Mouse (Mus musculus) ES-E14 (cell line): ENCODE measurements at regions not wholly inside any gene's neighbourhood (a gene's known extent, or its start where the extent isn't known, plus 50 kb on each side); places are given as distances from the start of the nearest gene placed in this dataset.

ENCODE experiments used
- DNase-seq: peaks from one replicate; pipeline ENCODE4 v3.0.0-alpha.2; 2013; ENCODE audit warnings: low read depth, low spot score
- H3K27ac ChIP-seq: 2 replicates; pipeline ENCODE4 v1.5.1; 2012; ENCODE audit warnings: low read depth, mild to moderate bottlenecking, low read length, moderate library complexity, mixed read lengths; ENCODE audit not compliant: poor library complexity, insufficient read depth, severe bottlenecking
- H3K36me3 ChIP-seq: 2 replicates; pipeline ENCODE4 v1.6.1; 2012; ENCODE audit warnings: mild to moderate bottlenecking, low read length, moderate library complexity, mixed read lengths; ENCODE audit not compliant: control insufficient read depth, poor library complexity, insufficient read depth, severe bottlenecking
- H3K4me1 ChIP-seq, 2 experiments: fragments of 150-350 bp in 1 of 2; sonication (generic) in 1 of 2; 2 replicates each; pipeline ENCODE4 v1.6.1; 2012; ENCODE audit warnings: low read length in 2 of 2, mild to moderate bottlenecking in 1 of 2, mixed read lengths in 1 of 2; ENCODE audit not compliant: control insufficient read depth in 2 of 2, insufficient read depth in 2 of 2, poor library complexity in 1 of 2
- H3K4me3 ChIP-seq, 2 experiments: fragments of 150-350 bp in 1 of 2; sonication (generic) in 1 of 2; 2 replicates each; pipeline ENCODE4 v1.5.1; 2012; ENCODE audit warnings: low read length in 2 of 2, low read depth in 1 of 2, mild to moderate bottlenecking in 1 of 2, mixed read lengths in 1 of 2; ENCODE audit not compliant: insufficient read depth in 1 of 2, poor library complexity in 1 of 2, severe bottlenecking in 1 of 2
- H3K9ac ChIP-seq: 2 replicates; pipeline ENCODE4 v1.6.1; 2012; ENCODE audit warnings: low read depth, mild to moderate bottlenecking, low read length, mixed read lengths; ENCODE audit not compliant: poor library complexity, insufficient read depth, severe bottlenecking
- H3K9me3 ChIP-seq: fragments of 150-350 bp; sonication (generic); 2 replicates; pipeline ENCODE4 v1.6.1; 2012; ENCODE audit warnings: low read depth, mild to moderate bottlenecking, low read length; ENCODE audit not compliant: control insufficient read depth, insufficient read depth
- CHD2 ChIP-seq: IDR thresholded peaks from 2 replicates; pipeline ENCODE4 v1.6.1; 2014; ENCODE audit warnings: mild to moderate bottlenecking, low read depth, low read length, inconsistent platforms
- HCFC1 ChIP-seq: IDR thresholded peaks from 2 replicates; pipeline ENCODE4 v1.6.1; 2012; ENCODE audit warnings: low read length, inconsistent platforms, borderline replicate concordance; ENCODE audit not compliant: insufficient read depth
- MAFK ChIP-seq: IDR thresholded peaks from 2 replicates; pipeline ENCODE4 v1.6.1; 2014; ENCODE audit warnings: mild to moderate bottlenecking, low read depth, low read length, inconsistent platforms; ENCODE audit not compliant: insufficient read depth
- ZC3H11A ChIP-seq: IDR thresholded peaks from 2 replicates; pipeline ENCODE4 v1.6.1; 2012; ENCODE audit warnings: low read depth, mild to moderate bottlenecking, inconsistent platforms, low read length, borderline replicate concordance
- ZNF384 ChIP-seq: IDR thresholded peaks from 2 replicates; pipeline ENCODE4 v1.6.1; 2012; ENCODE audit warnings: low read depth, low read length, inconsistent platforms
- in situ Hi-C, 2 experiments: fragments of 600-800 bp; cut with MboI; formaldehyde crosslinking; loops; one replicate each; pipeline ENCODE4 v1.15.1; 2025; ENCODE audit warnings: low sequenced_read_pairs in 2 of 2, inconsistent platforms in 1 of 2; ENCODE audit not compliant: unreplicated experiment in 2 of 2

- in situ Hi-C loops: no loop called here
- TF ChIP-seq MAFK (no peak), ZNF384 (no peak), ZC3H11A (no peak), CHD2 (no peak), HCFC1 (no peak)
- no peak for DNase-seq
- Histone ChIP-seq H3K27ac (no peak overlapping the region), H3K36me3 (no peaks in the 10 kb centered on the region), H3K9ac (no peak overlapping the region), H3K9me3 (peaks cover 3% of the 10 kb centered on the region; the same call in 1 of the 2 replicates), H3K4me1 (no peaks in the 10 kb centered on the region), H3K4me3 (no peak overlapping the region)
These were observed 162.5 kb upstream of the Igfbp7 start for GRCm38 (mm10) chr5:77570364-77570763.

- in situ Hi-C loops: no loop called here
- DNase-seq: no peak
- Histone ChIP-seq H3K9ac (no peak overlapping the region), H3K4me1 (no peaks in the 10 kb centered on the region), H3K9me3 (peaks cover 3% of the 10 kb centered on the region; the same call in 1 of the 2 replicates), H3K36me3 (no peaks in the 10 kb centered on the region), H3K4me3 (no peak overlapping the region), H3K27ac (no peak overlapping the region)
- TF ChIP-seq ZNF384: no peak
These were observed 160.3 kb upstream of the Igfbp7 start for GRCm38 (mm10) chr5:77568121-77568520.

GRCm38 (mm10) chr5:77552580-77552979, 144.7 kb upstream of the Igfbp7 start:
- no peaks in the 10 kb centered on the region for H3K9me3 ChIP-seq
- H3K27ac ChIP-seq: no peak overlapping the region
- no peaks in the 10 kb centered on the region for H3K4me1 ChIP-seq
- TF ChIP-seq CHD2: no peak
- no peak for TF ChIP-seq ZC3H11A
- no peak for TF ChIP-seq ZNF384
- no peak for TF ChIP-seq MAFK
- TF ChIP-seq HCFC1: no peak
- H3K4me3 ChIP-seq: no peak overlapping the region
- in situ Hi-C loops: no loop called here
- DNase-seq: no peak
- no peaks in the 10 kb centered on the region for H3K36me3 ChIP-seq
- no peak overlapping the region for H3K9ac ChIP-seq

GRCm38 (mm10) chr5:77552081-77552480, 144.2 kb upstream of the Igfbp7 start:
- no peak overlapping the region for H3K27ac ChIP-seq
- in situ Hi-C loops: no loop called here

GRCm38 (mm10) chr5:77546001-77546620, 138.3 kb upstream of the Igfbp7 start:
- H3K4me1 ChIP-seq: no peaks in the 10 kb centered on the region
- in situ Hi-C loops: no loop called here
- no peak overlapping the region for H3K27ac ChIP-seq
- H3K36me3 ChIP-seq: no peaks in the 10 kb centered on the region
- no peak for DNase-seq
- no peaks in the 10 kb centered on the region for H3K9me3 ChIP-seq
- no peak overlapping the region for H3K4me3 ChIP-seq
- TF ChIP-seq MAFK (no peak), CHD2 (no peak), ZC3H11A (no peak), ZNF384 (no peak), HCFC1 (no peak)
- H3K9ac ChIP-seq: no peak overlapping the region

More at GRCm38 (mm10) chr5:77552081-77552480, 144.2 kb upstream of the Igfbp7 start:
- H3K4me1 ChIP-seq: no peaks in the 10 kb centered on the region
- H3K9me3 ChIP-seq: no peaks in the 10 kb centered on the region
- DNase-seq: no peak
- no peak for TF ChIP-seq ZNF384
- no peak for TF ChIP-seq HCFC1
- no peak for TF ChIP-seq CHD2
- TF ChIP-seq MAFK: no peak
- TF ChIP-seq ZC3H11A: no peak
- H3K9ac ChIP-seq: no peak overlapping the region
- no peak overlapping the region for H3K4me3 ChIP-seq
- no peaks in the 10 kb centered on the region for H3K36me3 ChIP-seq
